Mouse (Mus musculus): ENCODE data around the gene Fam221a. TPM values are rescaled to one million over a fixed set of nuclear protein-coding genes. Genes with fewer than 3 reads are reported as not detected.
A peak's percentile ranks its signal among the peaks of the same experiment; 100 is the strongest.
"Not testable (repeated sequence)": the region's sequence is repeated elsewhere in the genome, so short reads cannot be mapped to it uniquely, and the experiment has no call there.

The Fam221a gene
- polyA plus RNA-seq, 1 experiment from 2014 or later: 2.5 TPM

- Histone ChIP-seq H3K27ac (ENCODE audit: low read depth) (no peak overlapping the region), H3K4me2 (ENCODE audit: low read depth, low read length) (no peak overlapping the region), H3K4me1 (ENCODE audit: insufficient read depth) (no peaks in the 10 kb centered on the region), H3K27me3 (ENCODE audit: insufficient read depth, low read length) (no peaks in the 10 kb centered on the region), H3K4me3 (ENCODE audit: low read depth, low read length) (no peak overlapping the region), H3K36me3 (replicated peaks; ENCODE audit: insufficient read depth, low read length) (no peaks in the 10 kb centered on the region), H3K9ac (replicated peaks) (no peak overlapping the region), H3K9me3 (ENCODE audit: low read length) (no peaks in the 10 kb centered on the region)
- DNase-seq (no peak), ATAC-seq (no peak)
- TF ChIP-seq EP300 (IDR thresholded peaks at IDR 0.05; ENCODE audit: low read depth): no peak
- TF ChIP-seq CTCF (IDR thresholded peaks at IDR 0.05; ENCODE audit: low read depth): peak; percentile 59
Measured at GRCm38 (mm10) chr6:49398365-49398764, 30.8 kb downstream of the Fam221a start.

- H3K27me3 ChIP-seq (ENCODE audit: insufficient read depth, low read length): no peaks in the 10 kb centered on the region
- no peak for ATAC-seq
Measured at GRCm38 (mm10) chr6:49410830-49411229, 43.3 kb downstream of the Fam221a start.

DNA sequence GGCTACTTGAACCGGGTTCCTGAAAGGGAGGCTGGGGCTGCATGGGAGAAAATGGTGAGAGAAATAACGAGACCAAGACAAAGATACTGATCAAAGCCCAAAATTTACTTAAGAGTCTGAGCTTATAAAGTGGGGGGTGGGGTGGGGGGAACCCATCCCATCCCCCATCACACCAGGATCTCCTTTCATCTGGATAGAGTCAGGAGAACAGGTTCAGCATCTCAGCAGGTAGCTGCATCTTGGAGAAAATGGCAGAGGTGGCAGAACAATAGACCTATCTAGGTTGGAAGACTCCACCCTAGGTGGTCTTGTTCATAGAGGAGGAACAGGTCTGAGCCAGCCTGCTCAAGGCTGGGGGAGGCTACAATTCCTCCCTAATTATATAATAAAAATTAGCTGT is 45.4 kb downstream of the Fam221a start:
- not testable (repeated sequence) for H3K9ac ChIP-seq (replicated peaks); ATAC-seq; H3K36me3 ChIP-seq (replicated peaks; ENCODE audit: insufficient read depth, low read length); H3K4me1 ChIP-seq (ENCODE audit: insufficient read depth); H3K4me2 ChIP-seq (ENCODE audit: low read depth, low read length); DNase-seq; H3K9me3 ChIP-seq (ENCODE audit: low read length); H3K27ac ChIP-seq (ENCODE audit: low read depth); H3K27me3 ChIP-seq (ENCODE audit: insufficient read depth, low read length); H3K4me3 ChIP-seq (ENCODE audit: low read depth, low read length)
- 43% methylated on average over 2 of the region's 2 CpGs for WGBS (ENCODE audit: insufficient replicate concordance)

More at GRCm38 (mm10) chr6:49410830-49411229, 43.3 kb downstream of the Fam221a start:
- no peak overlapping the region for H3K27ac ChIP-seq (ENCODE audit: low read depth)
- TF ChIP-seq CTCF (IDR thresholded peaks at IDR 0.05; ENCODE audit: low read depth) (no peak), EP300 (IDR thresholded peaks at IDR 0.05; ENCODE audit: low read depth) (no peak)
- WGBS (ENCODE audit: insufficient replicate concordance): 61% methylated on average over 3 of the region's 3 CpGs
- no peak overlapping the region for H3K4me3 ChIP-seq (ENCODE audit: low read depth, low read length)
- no peaks in the 10 kb centered on the region for H3K4me1 ChIP-seq (ENCODE audit: insufficient read depth)
- no peak overlapping the region for H3K4me2 ChIP-seq (ENCODE audit: low read depth, low read length)
- no peaks in the 10 kb centered on the region for H3K36me3 ChIP-seq (replicated peaks; ENCODE audit: insufficient read depth, low read length)
- no peak for DNase-seq
- no peak overlapping the region for H3K9ac ChIP-seq (replicated peaks)
- no peaks in the 10 kb centered on the region for H3K9me3 ChIP-seq (ENCODE audit: low read length)

- no peak overlapping the region for H3K27ac ChIP-seq (ENCODE audit: low read depth)
- TF ChIP-seq EP300 (IDR thresholded peaks at IDR 0.05; ENCODE audit: low read depth) (no peak), CTCF (IDR thresholded peaks at IDR 0.05; ENCODE audit: low read depth) (no peak)
- DNase-seq (no peak), ATAC-seq (no peak)
- no peak overlapping the region for H3K4me2 ChIP-seq (ENCODE audit: low read depth, low read length)
- no peak overlapping the region for H3K9ac ChIP-seq (replicated peaks)
- H3K4me1 ChIP-seq (ENCODE audit: insufficient read depth): no peaks in the 10 kb centered on the region
- H3K27me3 ChIP-seq (ENCODE audit: insufficient read depth, low read length): no peaks in the 10 kb centered on the region
- H3K36me3 ChIP-seq (replicated peaks; ENCODE audit: insufficient read depth, low read length): no peaks in the 10 kb centered on the region
- H3K4me3 ChIP-seq (ENCODE audit: low read depth, low read length): no peak overlapping the region
- WGBS (ENCODE audit: insufficient replicate concordance): 63% methylated on average over 1 of the region's 1 CpGs
- no peaks in the 10 kb centered on the region for H3K9me3 ChIP-seq (ENCODE audit: low read length)
Measured at GRCm38 (mm10) chr6:49415971-49416370, 48.4 kb downstream of the Fam221a start.

- no peak for DNase-seq
- TF ChIP-seq EP300 (IDR thresholded peaks at IDR 0.05; ENCODE audit: low read depth) (no peak), CTCF (IDR thresholded peaks at IDR 0.05; ENCODE audit: low read depth) (no peak)
- Histone ChIP-seq H3K27ac (ENCODE audit: low read depth) (no peak overlapping the region), H3K27me3 (ENCODE audit: insufficient read depth, low read length) (no peaks in the 10 kb centered on the region), H3K4me3 (ENCODE audit: low read depth, low read length) (no peak overlapping the region), H3K4me2 (ENCODE audit: low read depth, low read length) (no peak overlapping the region), H3K9me3 (ENCODE audit: low read length) (no peaks in the 10 kb centered on the region), H3K4me1 (ENCODE audit: insufficient read depth) (no peaks in the 10 kb centered on the region), H3K9ac (replicated peaks) (no peak overlapping the region), H3K36me3 (replicated peaks; ENCODE audit: insufficient read depth, low read length) (no peaks in the 10 kb centered on the region)
- ATAC-seq: no peak
- 69% methylated on average over 1 of the region's 1 CpGs for WGBS (ENCODE audit: insufficient replicate concordance)
Measured at GRCm38 (mm10) chr6:49437306-49437705, 69.8 kb downstream of the Fam221a start.

Other genes starting within 250 kb of the Fam221a start
- gene Igf2bp3, start 152.8 kb upstream of the Fam221a start, polyA plus RNA-seq (2015; fragmentation: Nextera tagmentation; extraction: Ambion mirVana): 29.7 and 31.3 TPM in 2 replicates
- 23.4 and 26.3 TPM in 2 replicates for gene Tra2a, start 103.7 kb upstream of the Fam221a start, polyA plus RNA-seq (2015; fragmentation: Nextera tagmentation; extraction: Ambion mirVana)
- 3.6 and 3.8 TPM in 2 replicates for gene Ccdc126, start 48.5 kb upstream of the Fam221a start, polyA plus RNA-seq (2015; fragmentation: Nextera tagmentation; extraction: Ambion mirVana)
- not detected in 2 replicates for gene Stk31, start 27.9 kb downstream of the Fam221a start, polyA plus RNA-seq (2015; fragmentation: Nextera tagmentation; extraction: Ambion mirVana)